Mouse (Mus musculus): ENCODE measurements at regions not wholly inside any gene's neighbourhood (a gene's known extent, or its start where the extent isn't known, plus 50 kb on each side); places are given as distances from the start of the nearest gene placed in this dataset.
A peak's percentile ranks its signal among the peaks of the same experiment; 100 is the strongest.

- no peak for DNase-seq (ENCODE audit: extremely low read depth, low read depth, low spot score)
- Histone ChIP-seq H3K79me2 (ENCODE audit: control insufficient read depth, insufficient read depth, low read length) (no peaks in the 10 kb centered on the region), H3K27me3 (ENCODE audit: control insufficient read depth, insufficient read depth, low read length) (no peaks in the 10 kb centered on the region), H3K4me1 (ENCODE audit: control insufficient read depth, insufficient read depth, low read length) (no peaks in the 10 kb centered on the region), H3K27ac (replicated peaks; ENCODE audit: insufficient read depth, low read depth, low read length) (no peak overlapping the region), H3K36me3 (ENCODE audit: control insufficient read depth, insufficient read depth, low read length) (no peaks in the 10 kb centered on the region), H3K9ac (ENCODE audit: low read depth, low read length) (no peak overlapping the region), H3K4me3 (ENCODE audit: insufficient read depth, low read depth, low read length) (no peak overlapping the region)
- TF ChIP-seq CTCF (IDR thresholded peaks at IDR 0.05; ENCODE audit: low read depth, low read length), result no peak
- TF ChIP-seq POLR2A (IDR thresholded peaks at IDR 0.05; ENCODE audit: extremely low read depth, insufficient read depth, low read length), result no peak
- WGBS, result 68% methylated on average over 4 of the region's 4 CpGs
These were observed 81.4 kb downstream of the Tfap2b start for GRCm38 (mm10) chr1:19290098-19290497.

GRCm38 (mm10) chr1:19321598-19321997 is 112.9 kb downstream of the Tfap2b start:
- Histone ChIP-seq H3K4me1 (ENCODE audit: control insufficient read depth, insufficient read depth, low read length) (no peaks in the 10 kb centered on the region), H3K9ac (ENCODE audit: low read depth, low read length) (no peak overlapping the region), H3K79me2 (ENCODE audit: control insufficient read depth, insufficient read depth, low read length) (no peaks in the 10 kb centered on the region), H3K4me3 (ENCODE audit: insufficient read depth, low read depth, low read length) (no peak overlapping the region), H3K27me3 (ENCODE audit: control insufficient read depth, insufficient read depth, low read length) (no peaks in the 10 kb centered on the region), H3K36me3 (ENCODE audit: control insufficient read depth, insufficient read depth, low read length) (no peaks in the 10 kb centered on the region), H3K27ac (replicated peaks; ENCODE audit: insufficient read depth, low read depth, low read length) (no peak overlapping the region)
- 3% methylated on average over 1 of the region's 1 CpGs for WGBS
- no peak for TF ChIP-seq CTCF (IDR thresholded peaks at IDR 0.05; ENCODE audit: low read depth, low read length)
- TF ChIP-seq POLR2A (IDR thresholded peaks at IDR 0.05; ENCODE audit: extremely low read depth, insufficient read depth, low read length), result no peak
- DNase-seq (ENCODE audit: extremely low read depth, low read depth, low spot score), result no peak

GRCm38 (mm10) chr1:19336062-19336461 is 127.3 kb downstream of the Tfap2b start:
- H3K79me2 ChIP-seq (ENCODE audit: control insufficient read depth, insufficient read depth, low read length), result no peaks in the 10 kb centered on the region
- TF ChIP-seq CTCF (IDR thresholded peaks at IDR 0.05; ENCODE audit: low read depth, low read length) (no peak), POLR2A (IDR thresholded peaks at IDR 0.05; ENCODE audit: extremely low read depth, insufficient read depth, low read length) (no peak)
- no peak overlapping the region for H3K4me3 ChIP-seq (ENCODE audit: insufficient read depth, low read depth, low read length)
- H3K27ac ChIP-seq (replicated peaks; ENCODE audit: insufficient read depth, low read depth, low read length), result no peak overlapping the region
- no peaks in the 10 kb centered on the region for H3K36me3 ChIP-seq (ENCODE audit: control insufficient read depth, insufficient read depth, low read length)
- no peak for DNase-seq (ENCODE audit: extremely low read depth, low read depth, low spot score)
- H3K27me3 ChIP-seq (ENCODE audit: control insufficient read depth, insufficient read depth, low read length), result no peaks in the 10 kb centered on the region
- WGBS, result 79% methylated on average over 1 of the region's 1 CpGs
- no peak overlapping the region for H3K9ac ChIP-seq (ENCODE audit: low read depth, low read length)
- H3K4me1 ChIP-seq (ENCODE audit: control insufficient read depth, insufficient read depth, low read length), result no peaks in the 10 kb centered on the region

GRCm38 (mm10) chr1:19337207-19337606 is 128.5 kb downstream of the Tfap2b start:
- Histone ChIP-seq H3K79me2 (ENCODE audit: control insufficient read depth, insufficient read depth, low read length) (no peaks in the 10 kb centered on the region), H3K9ac (ENCODE audit: low read depth, low read length) (no peak overlapping the region), H3K4me1 (ENCODE audit: control insufficient read depth, insufficient read depth, low read length) (no peaks in the 10 kb centered on the region), H3K27ac (replicated peaks; ENCODE audit: insufficient read depth, low read depth, low read length) (no peak overlapping the region), H3K36me3 (ENCODE audit: control insufficient read depth, insufficient read depth, low read length) (no peaks in the 10 kb centered on the region), H3K4me3 (ENCODE audit: insufficient read depth, low read depth, low read length) (no peak overlapping the region), H3K27me3 (ENCODE audit: control insufficient read depth, insufficient read depth, low read length) (no peaks in the 10 kb centered on the region)
- 65% methylated on average over 3 of the region's 3 CpGs for WGBS
- no peak for TF ChIP-seq POLR2A (IDR thresholded peaks at IDR 0.05; ENCODE audit: extremely low read depth, insufficient read depth, low read length)
- no peak for TF ChIP-seq CTCF (IDR thresholded peaks at IDR 0.05; ENCODE audit: low read depth, low read length)
- DNase-seq (ENCODE audit: extremely low read depth, low read depth, low spot score), result peak; percentile 12

GRCm38 (mm10) chr1:19344445-19344844 is 135.7 kb downstream of the Tfap2b start:
- no peaks in the 10 kb centered on the region for H3K27me3 ChIP-seq (ENCODE audit: control insufficient read depth, insufficient read depth, low read length)
- no peaks in the 10 kb centered on the region for H3K79me2 ChIP-seq (ENCODE audit: control insufficient read depth, insufficient read depth, low read length)
- H3K36me3 ChIP-seq (ENCODE audit: control insufficient read depth, insufficient read depth, low read length), result no peaks in the 10 kb centered on the region
- H3K4me3 ChIP-seq (ENCODE audit: insufficient read depth, low read depth, low read length), result no peak overlapping the region
- H3K4me1 ChIP-seq (ENCODE audit: control insufficient read depth, insufficient read depth, low read length), result no peaks in the 10 kb centered on the region
- DNase-seq (ENCODE audit: extremely low read depth, low read depth, low spot score), result no peak
- TF ChIP-seq CTCF (IDR thresholded peaks at IDR 0.05; ENCODE audit: low read depth, low read length) (no peak), POLR2A (IDR thresholded peaks at IDR 0.05; ENCODE audit: extremely low read depth, insufficient read depth, low read length) (no peak)
- H3K9ac ChIP-seq (ENCODE audit: low read depth, low read length), result no peak overlapping the region
- no peak overlapping the region for H3K27ac ChIP-seq (replicated peaks; ENCODE audit: insufficient read depth, low read depth, low read length)
- 76% methylated on average over 4 of the region's 4 CpGs for WGBS

- WGBS, result 72% methylated on average over 4 of the region's 4 CpGs
- no peaks in the 10 kb centered on the region for H3K4me1 ChIP-seq (ENCODE audit: control insufficient read depth, insufficient read depth, low read length)
- H3K36me3 ChIP-seq (ENCODE audit: control insufficient read depth, insufficient read depth, low read length), result no peaks in the 10 kb centered on the region
- H3K27me3 ChIP-seq (ENCODE audit: control insufficient read depth, insufficient read depth, low read length), result no peaks in the 10 kb centered on the region
- no peaks in the 10 kb centered on the region for H3K79me2 ChIP-seq (ENCODE audit: control insufficient read depth, insufficient read depth, low read length)
- H3K27ac ChIP-seq (replicated peaks; ENCODE audit: insufficient read depth, low read depth, low read length), result no peak overlapping the region
- no peak overlapping the region for H3K9ac ChIP-seq (ENCODE audit: low read depth, low read length)
- no peak for DNase-seq (ENCODE audit: extremely low read depth, low read depth, low spot score)
- TF ChIP-seq POLR2A (IDR thresholded peaks at IDR 0.05; ENCODE audit: extremely low read depth, insufficient read depth, low read length) (no peak), CTCF (IDR thresholded peaks at IDR 0.05; ENCODE audit: low read depth, low read length) (no peak)
- no peak overlapping the region for H3K4me3 ChIP-seq (ENCODE audit: insufficient read depth, low read depth, low read length)
These were observed 141.8 kb downstream of the Tfap2b start for GRCm38 (mm10) chr1:19350495-19350894.

Data from liver, adult 2 months (tissue).